Mouse (Mus musculus) heart, embryonic 10.5 days (tissue): ENCODE data around the gene Zbtb48. TPM values are rescaled to one million over a fixed set of nuclear protein-coding genes. Genes with fewer than 3 reads are reported as not detected.
"Not testable (repeated sequence)": the region's sequence is repeated elsewhere in the genome, so short reads cannot be mapped to it uniquely, and the experiment has no call there.

Experiments used
- DNase-seq: peaks from one replicate; pipeline ENCODE4 v3.0.0-alpha.2; 2017; ENCODE audit warnings: low spot score
- H3K27ac ChIP-seq: fragments of 300-500 bp; sonication (generic); 2 replicates; pipeline ENCODE4 v1.5.1; 2016; ENCODE audit warnings: mild to moderate bottlenecking
- H3K27me3 ChIP-seq: fragments of 300-500 bp; sonication (generic); 2 replicates; pipeline ENCODE4 v1.6.1; 2016; ENCODE audit warnings: mild to moderate bottlenecking; ENCODE audit not compliant: poor library complexity, insufficient read depth, severe bottlenecking
- H3K36me3 ChIP-seq: fragments of 300-500 bp; sonication (generic); 2 replicates; pipeline ENCODE4 v1.6.1; 2016; ENCODE audit warnings: mild to moderate bottlenecking, moderate library complexity
- H3K4me1 ChIP-seq: fragments of 300-500 bp; sonication (generic); 2 replicates; pipeline ENCODE4 v1.6.1; 2016; ENCODE audit warnings: mild to moderate bottlenecking
- H3K4me3 ChIP-seq: fragments of 300-500 bp; sonication (generic); 2 replicates; pipeline ENCODE4 v1.5.1; 2016; ENCODE audit warnings: mild to moderate bottlenecking, moderate library complexity
- H3K9me3 ChIP-seq: fragments of 300-500 bp; sonication (generic); 2 replicates; pipeline ENCODE4 v1.6.1; 2016; ENCODE audit warnings: mild to moderate bottlenecking, moderate library complexity
- WGBS: fragments of 180-500 bp; shearing (Covaris S2); methylation state at CpG from one replicate; pipeline ENCODE4 v1.1.7; 2016; 5-methylcytosine and 5-hydroxymethylcytosine counted together
- polyA plus RNA-seq: library from polyadenylated mRNA; unstranded; fragments of >200 nt; fragmentation: Nextera tagmentation; extraction: Ambion mirVana; gene quantifications from 2 replicates; pipeline ENCODE4 v1.2.1, GENCODE M21; 2016

Gene Zbtb48
- polyA plus RNA-seq, 1 experiment from 2014 or later: 21.0 TPM

GRCm38 (mm10) chr4:152043171-152043570 is 15.7 kb upstream of the Zbtb48 start:
- 86% methylated on average over 3 of the region's 3 CpGs for WGBS

GRCm38 (mm10) chr4:152041924-152042641 is 14.6 kb upstream of the Zbtb48 start:
- no peak for DNase-seq
- H3K36me3 ChIP-seq: peaks cover 61% of the 10 kb centered on the region
- no peaks in the 10 kb centered on the region for H3K9me3 ChIP-seq
- 96% methylated on average over 22 of the region's 22 CpGs for WGBS
- H3K4me3 ChIP-seq: no peak overlapping the region
- H3K27ac ChIP-seq: no peak overlapping the region
- no peaks in the 10 kb centered on the region for H3K27me3 ChIP-seq
- peaks cover 23% of the 10 kb centered on the region for H3K4me1 ChIP-seq

More at GRCm38 (mm10) chr4:152043171-152043570, 15.7 kb upstream of the Zbtb48 start:
- Histone ChIP-seq H3K27ac (no peak overlapping the region), H3K4me3 (no peak overlapping the region), H3K9me3 (no peaks in the 10 kb centered on the region), H3K27me3 (no peaks in the 10 kb centered on the region), H3K4me1 (peaks cover 21% of the 10 kb centered on the region), H3K36me3 (peaks cover 72% of the 10 kb centered on the region)
- DNase-seq: no peak

GRCm38 (mm10) chr4:152039831-152040310 is 12.4 kb upstream of the Zbtb48 start:
- H3K4me1 ChIP-seq: peaks cover 23% of the 10 kb centered on the region
- H3K36me3 ChIP-seq: peaks cover 40% of the 10 kb centered on the region
- peak overlapping the region; percentile 100 for H3K4me3 ChIP-seq
- H3K9me3 ChIP-seq: no peaks in the 10 kb centered on the region
- 2% methylated on average over 25 of the region's 25 CpGs for WGBS
- peak overlapping the region; percentile 90 for H3K27ac ChIP-seq
- no peaks in the 10 kb centered on the region for H3K27me3 ChIP-seq
- no peak for DNase-seq

- peaks cover 23% of the 10 kb centered on the region for H3K4me1 ChIP-seq
- H3K27me3 ChIP-seq: 0 out of 2 replicates have a peak, but pooled peaks cover under 1% of the 10 kb centered on the region
- DNase-seq: peak; percentile 95
- H3K36me3 ChIP-seq: peaks cover 34% of the 10 kb centered on the region
- H3K27ac ChIP-seq: peak within 1 kb of the TSS; percentile 90
- no peaks in the 10 kb centered on the region for H3K9me3 ChIP-seq
- peak within 1 kb of the TSS; percentile 100 for H3K4me3 ChIP-seq
- under 1% methylated on average over 86 of the region's 86 CpGs for WGBS
These were observed 11.7 kb upstream of the Zbtb48 start, which contains the start of gene Nol9 for GRCm38 (mm10) chr4:152038985-152039830. Gene Nol9 (plus strand): TSS chr4:152039321.

- Histone ChIP-seq H3K9me3 (no peaks in the 10 kb centered on the region), H3K4me3 (peak within 1 kb of the TSS; percentile 100)
- DNase-seq: no peak
These were observed 10.9 kb upstream of the Zbtb48 start, which contains the start of gene Tas1r1 for GRCm38 (mm10) chr4:152038225-152038984. Gene Tas1r1 (minus strand): TSS chr4:152038568.

GRCm38 (mm10) chr4:152036464-152036863 is 9.0 kb upstream of the Zbtb48 start:
- not testable (repeated sequence) for DNase-seq, H3K27ac ChIP-seq, H3K9me3 ChIP-seq, H3K4me3 ChIP-seq, H3K36me3 ChIP-seq
- 82% methylated on average over 6 of the region's 6 CpGs for WGBS
- Histone ChIP-seq H3K27me3 (peaks cover 26% of the 10 kb centered on the region; the same call in 1 of the 2 replicates), H3K4me1 (peaks cover 29% of the 10 kb centered on the region)

More at GRCm38 (mm10) chr4:152038225-152038984, 10.9 kb upstream of the Zbtb48 start, which contains the start of gene Tas1r1:
- Histone ChIP-seq H3K36me3 (peaks cover 26% of the 10 kb centered on the region), H3K4me1 (peaks cover 23% of the 10 kb centered on the region), H3K27me3 (peaks cover 8% of the 10 kb centered on the region; the same call in 1 of the 2 replicates), H3K27ac (peak within 1 kb of the TSS; percentile 90)
- WGBS: 41% methylated on average over 10 of the region's 10 CpGs

- Histone ChIP-seq H3K27ac (no peak overlapping the region), H3K4me1 (peaks cover 16% of the 10 kb centered on the region; the same call in 1 of the 2 replicates), H3K27me3 (peaks cover 33% of the 10 kb centered on the region; the same call in 1 of the 2 replicates), H3K4me3 (no peak overlapping the region), H3K9me3 (no peaks in the 10 kb centered on the region), H3K36me3 (no peaks in the 10 kb centered on the region)
- no peak for DNase-seq
- WGBS: 86% methylated on average over 13 of the region's 13 CpGs
These were observed 5.5 kb upstream of the Zbtb48 start for GRCm38 (mm10) chr4:152032922-152033321.

GRCm38 (mm10) chr4:152029997-152030396 is 2.5 kb upstream of the Zbtb48 start:
- H3K9me3 ChIP-seq: no peaks in the 10 kb centered on the region
- H3K4me1 ChIP-seq: peaks cover 40% of the 10 kb centered on the region
- WGBS: 80% methylated on average over 4 of the region's 4 CpGs
- H3K36me3 ChIP-seq: peaks cover 5% of the 10 kb centered on the region; the same call in 1 of the 2 replicates
- DNase-seq: no peak
- H3K27me3 ChIP-seq: peaks cover 33% of the 10 kb centered on the region; the same call in 1 of the 2 replicates
- H3K4me3 ChIP-seq: no peak overlapping the region
- no peak overlapping the region for H3K27ac ChIP-seq

- Histone ChIP-seq H3K36me3 (peaks cover 10% of the 10 kb centered on the region), H3K27me3 (peaks cover 31% of the 10 kb centered on the region; the same call in 1 of the 2 replicates), H3K4me1 (peaks cover 46% of the 10 kb centered on the region), H3K4me3 (no peak overlapping the region), H3K9me3 (no peaks in the 10 kb centered on the region), H3K27ac (no peak overlapping the region)
- WGBS: 32% methylated on average over 5 of the region's 5 CpGs
- no peak for DNase-seq
These were observed 1.6 kb upstream of the Zbtb48 start for GRCm38 (mm10) chr4:152029087-152029486.

GRCm38 (mm10) chr4:152028456-152028855 is 985 bp upstream of the Zbtb48 start:
- Histone ChIP-seq H3K27ac (no peak overlapping the region), H3K36me3 (peaks cover 17% of the 10 kb centered on the region), H3K4me3 (peak overlapping the region; percentile 85), H3K27me3 (peaks cover 25% of the 10 kb centered on the region; the same call in 1 of the 2 replicates), H3K9me3 (no peaks in the 10 kb centered on the region), H3K4me1 (peaks cover 46% of the 10 kb centered on the region)
- WGBS: 56% methylated on average over 15 of the region's 15 CpGs
- DNase-seq: no peak

- Histone ChIP-seq H3K36me3 (peaks cover 32% of the 10 kb centered on the region), H3K9me3 (no peaks in the 10 kb centered on the region), H3K4me1 (peaks cover 42% of the 10 kb centered on the region), H3K27ac (peak overlapping the region; percentile 90), H3K4me3 (peak overlapping the region; percentile 85), H3K27me3 (peaks cover 11% of the 10 kb centered on the region; the same call in 1 of the 2 replicates)
- WGBS: 2% methylated on average over 39 of the region's 41 CpGs
- DNase-seq: peak; percentile 81
These were observed 541 bp downstream of the Zbtb48 start for GRCm38 (mm10) chr4:152026751-152027508.
